Mouse (Mus musculus): ENCODE data around the gene Smap1. TPM values are rescaled to one million over a fixed set of nuclear protein-coding genes. Genes with fewer than 3 reads are reported as not detected.
A peak's percentile ranks its signal among the peaks of the same experiment; 100 is the strongest.

Gene Smap1
- polyA plus RNA-seq, 1 experiment from 2014 or later: 35.6 TPM

DNA sequence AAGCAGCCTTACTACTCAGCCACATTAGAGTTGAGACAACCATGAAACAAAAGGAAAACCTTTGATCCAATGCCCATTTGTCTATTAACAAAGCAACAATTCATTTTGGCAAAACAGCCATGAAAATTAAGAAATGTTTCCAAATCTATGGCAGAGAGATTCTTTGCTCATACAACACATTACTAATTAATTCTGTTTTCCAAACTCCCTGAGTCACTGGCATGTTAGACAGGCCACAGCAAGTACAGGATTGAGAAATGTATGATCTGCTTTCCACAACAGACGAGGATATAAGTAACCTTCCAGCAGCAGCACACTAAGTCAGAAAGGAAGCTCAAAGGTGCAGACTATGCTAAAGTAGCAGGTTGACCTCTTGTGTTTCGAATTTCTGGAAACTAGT, 9.1 kb downstream of the Smap1 start:
- Histone ChIP-seq H3K27ac (no peak overlapping the region), H3K36me3 (no peaks in the 10 kb centered on the region), H3K9ac (no peak overlapping the region), H3K4me3 (no peak overlapping the region), H3K27me3 (replicated peaks) (no peaks in the 10 kb centered on the region), H3K4me1 (peaks cover 38% of the 10 kb centered on the region), H3K9me3 (replicated peaks) (no peaks in the 10 kb centered on the region), H3K4me2 (no peak overlapping the region)
- no peak for ATAC-seq
- WGBS (ENCODE audit: insufficient replicate concordance): 57% methylated on average over 2 of the region's 2 CpGs

DNA sequence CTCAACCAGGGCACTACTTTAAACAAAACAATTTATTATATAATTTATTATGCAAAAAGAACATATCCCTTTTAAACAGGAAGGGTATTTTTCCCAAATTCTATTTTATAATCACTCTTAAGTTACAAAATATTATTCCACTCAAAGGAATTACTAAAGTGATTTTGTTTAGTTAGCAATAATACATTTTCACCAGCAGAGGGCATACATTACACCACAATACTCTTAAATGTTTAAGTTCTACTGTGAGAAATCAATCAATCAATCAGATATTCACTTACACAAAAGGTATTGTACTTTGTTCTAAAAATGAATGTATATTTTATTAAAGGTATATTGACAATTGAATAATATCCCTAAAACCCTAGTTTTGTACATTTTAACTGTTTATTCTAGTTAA, 16.0 kb downstream of the Smap1 start:
- H3K27ac ChIP-seq: no peak overlapping the region
- H3K27me3 ChIP-seq (replicated peaks): no peaks in the 10 kb centered on the region
- no peak overlapping the region for H3K4me3 ChIP-seq
- H3K4me2 ChIP-seq: no peak overlapping the region
- H3K9ac ChIP-seq: no peak overlapping the region
- no peak for ATAC-seq
- H3K4me1 ChIP-seq: peaks cover 22% of the 10 kb centered on the region
- no peaks in the 10 kb centered on the region for H3K9me3 ChIP-seq (replicated peaks)
- H3K36me3 ChIP-seq: no peaks in the 10 kb centered on the region

DNA sequence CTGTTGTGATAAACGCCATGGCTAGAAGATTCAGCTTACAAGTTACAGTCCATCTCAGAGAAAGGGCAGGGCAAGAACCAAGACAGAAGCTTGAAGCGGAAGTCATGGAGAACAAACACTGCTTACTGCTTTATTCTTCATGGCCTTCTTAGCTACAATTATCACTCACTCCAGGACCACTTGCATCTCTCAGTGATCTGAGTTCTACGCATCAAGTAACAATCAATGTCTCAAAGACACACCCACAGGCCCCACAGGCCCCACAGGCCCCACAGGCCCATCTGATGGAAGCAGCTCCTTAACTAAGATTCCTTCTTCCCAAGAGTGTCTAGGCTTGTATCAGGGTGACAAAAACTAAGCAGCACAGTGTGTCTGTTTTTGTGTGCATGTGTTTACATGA, 18.8 kb downstream of the Smap1 start:
- H3K36me3 ChIP-seq: no peaks in the 10 kb centered on the region
- H3K4me1 ChIP-seq: peaks cover 33% of the 10 kb centered on the region
- ATAC-seq: no peak
- H3K27me3 ChIP-seq (replicated peaks): no peaks in the 10 kb centered on the region
- H3K9me3 ChIP-seq (replicated peaks): no peaks in the 10 kb centered on the region
- H3K4me2 ChIP-seq: no peak overlapping the region
- no peak overlapping the region for H3K4me3 ChIP-seq
- H3K9ac ChIP-seq: no peak overlapping the region
- no peak overlapping the region for H3K27ac ChIP-seq
- 62% methylated on average over 3 of the region's 3 CpGs for WGBS (ENCODE audit: insufficient replicate concordance)

DNA sequence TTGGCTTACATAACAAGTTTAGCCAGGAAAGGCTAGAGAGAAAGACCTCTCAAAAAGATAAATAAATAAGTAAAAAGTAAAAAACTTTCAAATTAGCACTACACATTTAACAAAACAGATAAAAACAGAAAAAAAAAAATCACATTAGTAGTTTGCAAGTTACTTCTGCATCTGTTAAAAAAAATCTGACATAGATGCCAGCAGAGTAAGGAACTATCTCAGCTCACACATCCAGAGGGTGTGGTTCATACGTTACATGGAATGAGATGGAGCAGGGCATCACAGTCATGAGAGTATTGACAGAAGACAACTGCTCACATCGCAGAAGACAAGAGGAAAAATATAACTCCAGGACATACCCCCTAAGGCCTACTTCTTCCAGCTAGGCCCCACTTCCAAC, 19.4 kb downstream of the Smap1 start:
- Histone ChIP-seq H3K9ac (no peak overlapping the region), H3K4me2 (no peak overlapping the region), H3K27ac (no peak overlapping the region), H3K4me3 (no peak overlapping the region), H3K27me3 (replicated peaks) (no peaks in the 10 kb centered on the region), H3K4me1 (peaks cover 34% of the 10 kb centered on the region), H3K9me3 (replicated peaks) (no peaks in the 10 kb centered on the region), H3K36me3 (no peaks in the 10 kb centered on the region)
- 52% methylated on average over 2 of the region's 2 CpGs for WGBS (ENCODE audit: insufficient replicate concordance)
- no peak for ATAC-seq

DNA sequence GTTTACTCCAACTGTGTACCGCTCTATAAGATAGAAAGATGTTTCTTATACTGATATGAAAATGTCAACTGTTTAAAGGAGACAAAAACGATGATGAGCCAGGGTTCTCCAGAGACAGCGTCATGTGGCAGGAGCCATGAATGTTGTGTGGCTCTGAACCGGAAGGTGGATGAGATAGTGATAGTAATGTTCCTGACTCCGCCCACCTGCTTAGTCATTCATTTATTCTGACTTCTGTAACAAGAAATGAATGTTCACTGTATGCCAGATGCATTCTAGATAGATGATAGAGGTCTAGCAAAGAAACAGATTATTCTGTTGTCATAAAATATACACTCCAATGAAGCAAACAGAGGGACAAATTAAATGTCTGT, 22.5 kb downstream of the Smap1 start:
- H3K27ac ChIP-seq: peak overlapping the region; percentile 76
- 0 out of 2 replicates have a peak overlapping the region, but pooled peaks have one; percentile 31 for H3K9ac ChIP-seq
- peak overlapping the region; percentile 59 for H3K4me2 ChIP-seq
- peak overlapping the region; percentile 22 for H3K4me3 ChIP-seq
- peaks cover 34% of the 10 kb centered on the region for H3K4me1 ChIP-seq
- peak; percentile 90 for ATAC-seq
- H3K9me3 ChIP-seq (replicated peaks): no peaks in the 10 kb centered on the region
- H3K36me3 ChIP-seq: no peaks in the 10 kb centered on the region
- H3K27me3 ChIP-seq (replicated peaks): no peaks in the 10 kb centered on the region
- 29% methylated on average over 5 of the region's 5 CpGs for WGBS (ENCODE audit: insufficient replicate concordance)

DNA sequence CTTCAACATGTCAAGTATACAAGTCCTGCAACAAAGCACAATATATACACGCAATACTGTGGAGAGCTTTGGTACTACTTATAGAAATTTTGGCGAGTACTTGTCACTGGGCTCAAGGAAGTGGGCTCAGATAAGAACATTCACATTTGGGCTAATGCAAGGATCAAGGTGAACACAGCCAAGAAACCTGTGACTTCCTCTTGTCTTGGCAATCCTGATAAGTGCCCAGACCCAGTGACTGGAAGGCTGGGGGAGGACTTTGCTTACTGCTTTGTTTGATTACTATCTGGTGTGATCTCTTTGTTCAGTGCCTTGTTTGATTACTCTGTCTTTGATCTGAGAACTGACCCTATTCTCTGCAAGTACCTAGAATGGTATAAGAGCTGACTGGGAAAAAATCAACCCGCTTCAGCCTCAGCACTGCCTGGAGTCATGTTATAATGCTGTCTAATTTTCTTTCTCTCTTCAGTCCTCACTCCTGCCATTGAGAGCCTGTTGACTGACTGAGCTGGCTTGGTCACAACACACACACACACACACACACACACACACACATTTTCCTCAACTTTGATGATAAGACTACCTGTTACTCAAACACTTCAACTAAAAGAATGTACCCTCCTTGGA, 23.0 kb downstream of the Smap1 start:
- peak; percentile 65 for ATAC-seq
- H3K36me3 ChIP-seq: no peaks in the 10 kb centered on the region
- H3K4me2 ChIP-seq: peak overlapping the region; percentile 59
- H3K27ac ChIP-seq: peak overlapping the region; percentile 76
- peaks cover 34% of the 10 kb centered on the region for H3K4me1 ChIP-seq
- H3K27me3 ChIP-seq (replicated peaks): no peaks in the 10 kb centered on the region
- no peaks in the 10 kb centered on the region for H3K9me3 ChIP-seq (replicated peaks)
- H3K4me3 ChIP-seq: peak overlapping the region; percentile 22
- 0 out of 2 replicates have a peak overlapping the region, but pooled peaks have one; percentile 31 for H3K9ac ChIP-seq
- 35% methylated on average over 3 of the region's 3 CpGs for WGBS (ENCODE audit: insufficient replicate concordance)

DNA sequence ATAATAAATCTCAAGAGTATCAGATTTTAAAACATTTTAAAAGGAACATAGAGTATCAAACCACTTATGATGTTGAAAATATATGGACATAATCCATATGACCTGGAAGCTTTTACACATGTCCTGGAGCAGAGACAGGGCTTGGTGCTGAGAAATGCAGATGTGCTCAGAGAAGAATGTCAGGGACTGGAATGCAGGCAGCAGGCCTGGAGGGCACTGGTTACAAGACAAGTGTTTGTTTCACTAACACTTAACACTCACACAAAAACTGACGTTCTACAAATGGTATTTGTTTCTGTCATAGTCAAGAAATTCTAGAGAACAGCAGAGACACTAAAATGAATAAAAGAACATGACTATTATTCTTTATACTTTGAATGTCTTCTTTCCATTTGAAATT, 30.0 kb downstream of the Smap1 start:
- WGBS (ENCODE audit: insufficient replicate concordance): 78% methylated on average over 1 of the region's 1 CpGs
- Histone ChIP-seq H3K9me3 (replicated peaks) (no peaks in the 10 kb centered on the region), H3K4me2 (no peak overlapping the region), H3K36me3 (no peaks in the 10 kb centered on the region), H3K9ac (no peak overlapping the region), H3K4me3 (no peak overlapping the region), H3K4me1 (no peaks in the 10 kb centered on the region; the same call in 1 of the 2 replicates), H3K27me3 (replicated peaks) (no peaks in the 10 kb centered on the region), H3K27ac (no peak overlapping the region)
- ATAC-seq: no peak

DNA sequence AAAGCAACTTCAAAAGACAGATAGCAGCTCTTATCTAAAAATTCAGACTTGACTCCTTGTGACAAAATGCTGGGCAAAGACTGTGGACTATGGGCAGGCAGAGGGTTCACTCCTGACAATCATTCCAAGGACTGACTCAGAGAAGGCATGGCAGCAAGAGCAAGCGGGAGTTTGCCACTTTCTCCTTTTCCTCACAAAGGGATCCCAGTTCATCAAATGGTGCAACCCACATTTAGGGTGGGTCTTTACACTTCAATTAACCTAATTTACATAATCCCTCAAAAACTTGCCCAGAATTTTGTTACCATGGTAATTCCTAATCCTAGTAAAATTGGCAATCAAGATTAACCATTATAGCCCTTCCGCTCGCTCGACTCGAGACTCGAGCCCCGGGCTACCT, 37.2 kb downstream of the Smap1 start:
- H3K4me2 ChIP-seq: no peak overlapping the region
- H3K9ac ChIP-seq: no peak overlapping the region
- no peak overlapping the region for H3K27ac ChIP-seq
- H3K4me3 ChIP-seq: no peak overlapping the region
- H3K4me1 ChIP-seq: peaks cover 12% of the 10 kb centered on the region
- no peaks in the 10 kb centered on the region for H3K9me3 ChIP-seq (replicated peaks)
- 84% methylated on average over 7 of the region's 7 CpGs for WGBS (ENCODE audit: insufficient replicate concordance)
- H3K27me3 ChIP-seq (replicated peaks): no peaks in the 10 kb centered on the region
- no peak; the same call in 1 of the 2 replicates for ATAC-seq
- no peaks in the 10 kb centered on the region for H3K36me3 ChIP-seq

DNA sequence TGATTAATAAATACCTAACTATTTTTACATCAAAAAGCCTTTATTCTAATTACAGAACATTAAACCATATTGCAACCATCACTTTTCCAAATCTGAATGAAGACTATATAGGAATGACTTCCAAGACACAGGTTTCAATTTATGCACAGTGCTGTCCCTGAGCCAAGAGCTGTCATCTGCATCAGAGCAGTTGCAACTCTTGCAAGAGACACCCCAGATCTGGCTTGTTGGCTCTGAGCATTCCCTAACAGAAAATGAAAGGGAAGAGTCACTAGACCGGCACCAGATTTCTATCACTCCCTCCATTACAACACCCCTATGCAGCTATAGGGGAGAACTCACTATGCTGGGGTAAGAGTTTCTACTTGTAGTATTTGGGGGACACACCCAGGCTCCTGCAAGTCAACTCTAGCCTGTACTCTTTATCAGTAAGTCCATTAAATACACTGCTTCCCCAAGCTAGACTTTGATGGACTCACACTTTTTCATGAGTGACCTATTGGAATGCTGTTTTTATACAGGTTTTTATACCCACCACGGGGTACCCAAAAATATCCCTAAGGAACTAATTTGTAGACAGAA, 37.9 kb downstream of the Smap1 start:
- Histone ChIP-seq H3K4me2 (no peak overlapping the region), H3K36me3 (no peaks in the 10 kb centered on the region), H3K9me3 (replicated peaks) (no peaks in the 10 kb centered on the region), H3K4me1 (peaks cover 12% of the 10 kb centered on the region), H3K9ac (no peak overlapping the region), H3K27me3 (replicated peaks) (no peaks in the 10 kb centered on the region), H3K4me3 (no peak overlapping the region), H3K27ac (no peak overlapping the region)
- 74% methylated on average over 2 of the region's 2 CpGs for WGBS (ENCODE audit: insufficient replicate concordance)
- ATAC-seq: 0 out of 2 replicates have a peak, but pooled peaks have one; percentile 51

DNA sequence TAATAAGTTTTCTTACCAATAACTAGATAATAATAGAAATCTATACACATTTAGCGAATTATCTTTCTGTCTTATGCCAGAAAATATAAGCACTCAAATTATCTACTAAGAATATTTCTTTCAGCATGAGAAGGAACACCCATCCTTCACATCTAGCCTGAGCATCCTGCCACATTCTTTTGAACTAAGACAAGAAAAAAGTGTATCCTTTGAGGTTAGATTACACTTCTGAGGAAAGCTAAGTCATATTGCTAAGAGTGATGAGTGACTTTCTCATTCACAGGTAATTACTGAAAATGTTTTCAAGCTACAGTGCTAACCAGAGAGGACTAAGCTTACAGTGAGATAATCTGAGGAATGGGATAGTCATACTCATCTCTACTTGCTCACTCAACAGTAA, 39.4 kb downstream of the Smap1 start:
- no peak overlapping the region for H3K9ac ChIP-seq
- no peak overlapping the region for H3K4me2 ChIP-seq
- no peaks in the 10 kb centered on the region for H3K27me3 ChIP-seq (replicated peaks)
- no peak overlapping the region for H3K4me3 ChIP-seq
- peaks cover 12% of the 10 kb centered on the region for H3K4me1 ChIP-seq
- H3K9me3 ChIP-seq (replicated peaks): no peaks in the 10 kb centered on the region
- no peak overlapping the region for H3K27ac ChIP-seq
- WGBS (ENCODE audit: insufficient replicate concordance): 84% methylated on average over 1 of the region's 1 CpGs
- no peak for ATAC-seq
- no peaks in the 10 kb centered on the region for H3K36me3 ChIP-seq

DNA sequence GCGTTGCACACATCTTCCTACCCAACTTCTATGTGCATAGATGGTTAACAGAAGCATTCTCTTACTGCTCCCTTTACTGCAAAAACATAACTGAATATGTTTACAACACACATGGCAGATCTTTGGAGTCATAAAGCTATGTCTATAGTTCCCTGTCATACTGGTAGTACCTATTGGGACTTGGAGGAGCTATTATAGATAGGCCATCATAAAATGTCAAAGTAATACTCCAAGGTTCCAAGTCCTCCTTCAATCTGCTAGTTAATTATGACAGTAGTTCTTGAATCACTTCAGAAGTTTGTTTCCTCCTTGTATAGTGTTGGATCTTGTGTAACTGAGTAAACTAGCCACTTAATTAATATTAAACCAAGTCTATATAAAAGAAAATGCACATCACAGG, 49.9 kb downstream of the Smap1 start:
- Histone ChIP-seq H3K9ac (no peak overlapping the region), H3K27ac (no peak overlapping the region), H3K27me3 (replicated peaks) (no peaks in the 10 kb centered on the region), H3K4me2 (no peak overlapping the region), H3K9me3 (replicated peaks) (no peaks in the 10 kb centered on the region), H3K4me1 (no peaks in the 10 kb centered on the region), H3K4me3 (no peak overlapping the region), H3K36me3 (peaks cover 40% of the 10 kb centered on the region)
- ATAC-seq: no peak
- WGBS (ENCODE audit: insufficient replicate concordance): 97% methylated on average over 1 of the region's 1 CpGs

DNA sequence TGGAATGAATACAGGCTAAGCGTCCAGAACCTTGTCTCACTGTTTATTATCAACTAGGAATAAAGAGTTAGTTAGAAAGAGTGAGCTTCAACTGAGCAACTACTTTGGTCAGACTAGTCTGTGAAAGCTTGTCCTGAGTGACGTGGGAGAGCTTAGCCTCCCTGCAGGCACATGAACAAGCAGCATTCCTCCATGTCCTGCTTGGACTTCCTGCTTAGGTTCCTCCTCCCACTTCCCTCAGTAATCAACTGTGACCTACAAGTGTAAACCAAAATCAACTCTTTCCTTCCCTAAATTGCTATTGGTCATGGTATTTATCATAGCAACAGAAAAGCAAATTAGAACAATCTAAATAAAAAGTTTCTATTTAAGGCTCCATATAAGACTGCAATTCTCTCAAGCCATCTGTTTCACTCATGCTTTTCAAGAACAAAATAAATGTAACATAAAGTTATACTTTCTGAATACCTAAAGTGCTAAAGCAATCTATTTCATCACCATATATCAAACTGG, 54.7 kb downstream of the Smap1 start:
- no peak for ATAC-seq
- H3K36me3 ChIP-seq: peaks cover 24% of the 10 kb centered on the region
- WGBS (ENCODE audit: insufficient replicate concordance): 82% methylated on average over 2 of the region's 2 CpGs
- no peaks in the 10 kb centered on the region for H3K9me3 ChIP-seq (replicated peaks)
- H3K4me2 ChIP-seq: no peak overlapping the region
- no peak overlapping the region for H3K9ac ChIP-seq
- no peaks in the 10 kb centered on the region for H3K4me1 ChIP-seq
- no peak overlapping the region for H3K4me3 ChIP-seq
- no peak overlapping the region for H3K27ac ChIP-seq
- H3K27me3 ChIP-seq (replicated peaks): no peaks in the 10 kb centered on the region

DNA sequence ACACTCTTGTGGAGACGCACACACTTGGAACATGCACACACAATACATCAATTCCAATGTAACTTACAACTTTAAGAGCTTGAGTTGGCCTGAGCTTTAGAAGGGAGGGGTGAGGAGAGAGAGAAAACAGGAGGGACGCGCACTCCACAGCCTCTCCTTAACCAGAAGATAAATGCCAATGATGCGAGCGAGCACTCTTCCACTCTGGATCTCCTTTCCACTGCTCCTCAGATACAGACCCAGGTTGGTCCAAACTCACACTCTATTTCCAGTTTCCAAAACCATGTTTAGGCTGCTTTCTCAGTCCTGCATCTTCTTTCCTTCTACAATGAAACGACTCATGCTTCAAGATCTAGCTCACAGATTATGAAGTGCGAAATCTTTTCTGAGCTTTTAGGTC, 56.6 kb downstream of the Smap1 start:
- H3K36me3 ChIP-seq: peaks cover 14% of the 10 kb centered on the region
- no peak overlapping the region for H3K9ac ChIP-seq
- no peaks in the 10 kb centered on the region for H3K27me3 ChIP-seq (replicated peaks)
- 89% methylated on average over 7 of the region's 7 CpGs for WGBS (ENCODE audit: insufficient replicate concordance)
- no peak overlapping the region for H3K4me2 ChIP-seq
- no peak for ATAC-seq
- no peaks in the 10 kb centered on the region for H3K9me3 ChIP-seq (replicated peaks)
- no peak overlapping the region for H3K27ac ChIP-seq
- no peaks in the 10 kb centered on the region for H3K4me1 ChIP-seq
- H3K4me3 ChIP-seq: no peak overlapping the region
